Mouse (Mus musculus): ENCODE data around the gene Dtd1.
A peak's percentile ranks its signal among the peaks of the same experiment; 100 is the strongest.
"Not testable (repeated sequence)": the region's sequence is repeated elsewhere in the genome, so short reads cannot be mapped to it uniquely, and the experiment has no call there.

Gene Dtd1

DNA sequence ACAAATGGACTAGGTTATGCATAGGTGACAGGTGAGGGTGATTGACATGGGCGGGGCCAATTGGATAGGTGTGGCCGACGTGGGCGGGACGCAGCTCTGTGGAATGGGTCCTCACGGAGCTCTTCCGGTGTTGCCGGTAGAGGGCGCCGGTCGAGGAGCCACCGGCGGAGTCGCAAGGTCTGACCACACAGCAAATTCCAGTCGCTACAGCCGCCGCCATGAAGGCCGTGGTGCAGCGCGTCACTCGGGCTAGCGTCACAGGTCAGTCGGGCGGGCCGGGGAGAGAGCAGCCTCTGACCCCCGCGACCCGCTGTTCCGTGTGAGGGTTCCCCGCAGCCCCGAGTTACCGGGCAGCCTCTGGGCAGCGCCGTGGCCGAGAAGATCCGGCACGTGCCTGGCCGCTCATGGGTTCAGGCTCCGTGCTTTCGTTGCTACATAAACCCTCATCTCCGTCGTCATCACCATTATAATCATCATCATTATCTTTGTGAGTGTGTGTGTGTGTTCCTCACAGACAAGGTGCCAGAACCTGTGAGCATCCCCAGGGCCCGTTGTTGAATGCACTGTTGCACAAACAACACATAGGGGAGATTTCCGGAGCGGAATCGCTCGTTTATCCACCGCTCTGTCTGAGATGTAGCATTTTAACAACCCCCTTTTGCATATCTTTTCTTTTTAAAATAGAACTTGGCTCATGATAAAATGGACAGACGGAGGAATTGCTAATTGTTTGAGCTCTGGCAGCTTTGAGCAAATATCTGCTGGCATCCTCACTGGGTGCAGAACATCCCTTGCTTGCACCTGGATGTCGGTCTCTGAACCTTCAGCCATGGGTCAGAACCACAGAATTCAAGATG, at the start of gene Dtd1:
Dtd1 (plus strand) TSS at position 67 of the 857 bp plus-strand sequence.
- peak; percentile 93 to 94 for DNase-seq

DNA sequence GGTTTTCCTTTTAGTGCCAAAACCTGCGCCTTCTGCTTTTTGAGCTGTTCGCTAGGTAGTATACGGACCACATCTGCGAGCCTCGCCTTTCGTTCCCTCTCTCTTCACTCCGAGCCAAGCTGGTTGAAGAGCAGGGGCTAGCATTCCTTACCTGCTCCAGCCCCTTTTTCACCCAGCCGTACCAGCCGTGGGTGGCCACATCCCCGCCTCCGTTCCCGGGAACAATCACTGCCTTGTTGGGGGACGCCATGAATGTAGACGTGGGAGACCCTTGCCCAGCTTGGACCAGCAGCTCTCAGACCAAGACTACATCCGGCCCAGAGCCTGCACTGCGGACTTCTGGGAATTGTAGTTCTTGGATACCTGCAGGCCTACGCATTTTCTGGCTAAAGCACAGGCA, 49.2 kb upstream of the Dtd1 start, which contains the start of gene Rbbp9:
Rbbp9 (minus strand) TSS at position 341 of the 400 bp plus-strand sequence.
- DNase-seq, result peak; percentile 60 to 66

DNA sequence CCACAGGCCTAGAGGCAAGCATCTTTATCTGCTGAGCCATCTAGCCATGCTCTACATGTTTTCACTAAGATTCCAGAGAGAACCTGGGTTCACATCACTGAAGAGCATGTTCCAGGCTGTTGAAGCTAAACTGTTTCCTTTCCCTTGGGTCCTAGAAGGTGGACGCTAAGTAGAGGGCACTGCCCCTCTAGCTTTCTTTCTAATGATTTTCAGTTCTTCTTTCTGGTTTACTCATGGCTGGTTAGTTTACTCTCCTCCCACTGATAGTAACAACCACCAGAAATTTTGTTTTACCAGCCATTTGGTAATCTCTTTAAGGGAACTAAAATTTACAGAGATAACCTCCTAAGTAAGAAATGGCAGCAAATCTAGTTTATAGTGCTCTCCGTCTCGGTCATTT, 45.8 kb upstream of the Dtd1 start:
- no peak for DNase-seq

DNA sequence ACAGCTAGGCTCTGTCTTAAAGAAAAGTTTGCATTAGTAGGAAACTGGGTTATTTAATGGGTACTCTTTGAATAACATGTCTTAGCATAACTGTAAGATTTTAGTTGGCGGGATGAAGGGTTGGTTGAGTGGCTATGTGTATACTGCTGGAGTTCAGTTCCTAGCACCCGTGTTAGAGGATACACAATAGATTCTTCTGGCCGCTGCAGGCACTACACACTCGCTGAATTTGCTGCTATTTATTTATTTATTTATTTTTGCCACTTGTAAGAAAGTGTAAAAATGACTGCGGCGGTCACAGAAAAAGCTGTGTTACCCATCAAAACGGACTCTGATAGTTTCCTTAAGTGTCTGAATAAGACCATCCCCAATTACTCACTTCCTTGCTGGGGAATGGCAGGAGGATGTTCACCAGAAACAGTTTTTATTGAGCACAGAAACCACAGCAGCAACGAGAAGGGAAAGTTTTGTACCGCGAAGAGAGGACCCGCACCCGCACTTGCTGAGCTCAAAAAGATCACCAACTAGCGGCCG, 44.3 kb upstream of the Dtd1 start:
- DNase-seq, result no peak

DNA sequence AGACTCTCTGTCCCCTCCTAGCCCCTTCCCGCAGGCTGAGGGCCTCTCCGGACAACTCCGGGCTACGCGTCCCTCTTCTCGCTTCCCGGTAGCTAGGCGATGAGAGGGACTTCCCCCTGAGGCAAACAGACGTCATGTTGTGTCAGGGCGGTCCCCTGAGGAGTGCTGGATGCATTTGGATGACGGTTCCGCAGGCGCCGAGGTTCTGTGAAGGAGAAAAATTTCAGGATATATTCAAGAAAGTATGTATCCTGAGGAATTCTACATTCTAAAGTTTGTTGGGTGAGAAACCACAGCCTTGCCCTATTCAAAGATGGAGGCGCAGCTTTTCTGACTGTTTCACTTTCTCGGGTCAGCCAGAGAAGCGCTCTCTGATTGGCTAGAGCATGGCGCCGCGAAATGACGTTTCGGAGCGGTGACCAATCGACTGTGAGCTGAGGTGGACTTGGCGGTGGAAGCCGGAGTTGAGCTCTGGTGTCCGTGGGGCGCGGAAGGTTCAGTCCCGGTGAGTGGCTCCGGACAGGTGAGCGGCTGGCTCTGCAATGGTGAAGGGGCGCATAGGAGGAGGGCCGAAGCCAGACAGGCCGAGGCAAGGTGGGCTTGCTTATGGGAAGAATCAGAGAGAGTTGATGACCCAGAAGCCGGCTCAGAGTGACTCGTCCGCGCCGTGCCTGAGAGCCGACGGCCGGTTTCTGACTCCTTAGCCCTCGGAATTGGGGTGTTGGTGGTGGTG, 43.7 kb upstream of the Dtd1 start, which contains the start of gene Sec23b:
Sec23b (plus strand) TSS at position 410 of the 733 bp plus-strand sequence.
- peak; percentile 97 to 99 for DNase-seq

DNA sequence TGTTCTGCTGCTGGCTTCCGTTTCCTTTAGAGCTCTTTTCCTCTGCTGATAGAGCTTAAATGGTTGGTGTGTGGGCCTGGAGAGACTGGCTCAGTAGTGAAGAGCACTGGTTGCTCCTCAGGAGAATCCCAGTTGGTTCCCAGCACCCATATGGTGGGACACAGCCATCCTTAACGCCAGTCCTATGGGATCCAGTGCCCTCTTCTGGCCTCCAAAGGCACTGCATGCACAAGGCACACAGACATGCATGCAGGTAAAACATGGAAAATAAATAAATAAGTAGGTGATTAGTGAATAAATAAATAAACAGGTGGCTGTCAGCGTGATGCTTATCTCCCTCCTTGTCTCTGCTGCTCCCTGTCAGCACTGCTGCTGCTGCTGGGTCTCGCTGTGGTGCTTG, 11.0 kb upstream of the Dtd1 start:
- no peak for DNase-seq

DNA sequence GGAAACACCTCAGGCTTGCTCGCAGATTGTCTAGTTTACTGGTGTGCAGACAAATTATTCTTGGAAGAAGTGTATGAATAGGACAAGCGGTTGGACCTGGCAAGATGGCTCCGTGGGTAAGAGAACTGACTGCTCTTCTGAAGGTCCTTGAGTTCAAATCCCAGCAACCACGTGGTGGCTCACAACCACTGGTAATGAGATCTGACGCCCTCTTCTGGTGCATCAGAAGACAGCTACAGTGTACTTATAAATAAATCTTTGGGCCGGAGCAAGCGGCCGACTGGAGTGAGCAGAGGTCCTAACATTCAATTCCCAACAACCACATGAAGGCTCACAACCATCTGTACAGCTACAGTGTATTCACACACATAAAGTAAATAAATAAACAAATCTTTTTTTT, 6.7 kb upstream of the Dtd1 start:
- not testable (repeated sequence) for DNase-seq

DNA sequence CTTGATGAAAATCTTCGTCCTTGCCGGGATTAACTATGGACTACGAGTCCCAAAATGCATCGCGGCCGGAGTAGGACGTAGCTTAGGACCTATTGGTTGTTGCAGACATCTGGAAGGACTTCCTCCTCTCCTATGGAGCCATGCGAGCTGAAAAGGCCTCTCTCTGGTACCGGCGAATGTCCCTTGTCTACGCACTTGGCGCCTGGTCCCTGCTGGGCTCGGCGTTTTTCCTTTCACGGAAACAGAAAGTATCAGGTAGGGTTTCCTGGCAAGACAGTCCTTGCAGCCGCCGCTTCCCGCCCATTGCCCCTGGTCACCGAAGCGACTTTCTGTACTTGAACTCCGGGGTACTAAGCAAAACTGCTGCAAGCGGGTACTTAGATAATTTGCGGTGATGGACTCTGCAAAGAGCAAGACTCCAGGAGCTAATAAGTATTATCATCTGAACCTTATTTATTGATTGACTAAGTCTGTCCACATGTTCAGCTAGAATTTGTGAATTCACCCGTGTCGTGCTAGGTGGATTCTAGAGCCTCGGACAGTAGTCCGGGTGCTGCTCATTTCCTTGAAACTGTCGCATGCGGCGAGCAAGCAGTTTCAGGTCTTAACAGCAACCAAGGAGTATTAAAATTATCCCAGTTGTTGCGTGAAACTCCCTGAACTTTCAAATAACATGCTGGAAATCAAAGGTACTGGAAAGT, 5.6 kb upstream of the Dtd1 start, which contains the start of gene Smim26:
Smim26 (plus strand) TSS at position 104 of the 701 bp plus-strand sequence.
- peak; percentile 74 to 81 for DNase-seq

DNA sequence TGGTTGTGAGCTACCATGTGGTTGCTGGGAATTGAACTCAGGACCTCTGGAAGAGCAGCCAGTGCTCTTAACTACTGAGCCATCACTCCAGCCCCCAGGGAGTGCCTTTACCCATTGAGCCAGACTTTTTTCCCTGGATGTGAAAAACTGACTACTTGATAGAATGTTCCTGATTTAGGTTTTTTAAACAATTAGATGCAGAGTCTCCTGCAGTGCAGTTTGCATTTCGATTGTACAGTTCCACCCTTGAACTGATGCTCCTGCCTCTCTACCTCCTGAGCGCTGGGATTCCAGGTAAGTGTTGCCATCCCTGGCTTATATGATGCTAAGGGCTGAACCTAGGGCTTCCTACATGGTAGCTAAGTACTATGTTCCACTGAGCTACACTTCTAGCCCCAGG, 1.7 kb upstream of the Dtd1 start:
- no peak for DNase-seq

DNA sequence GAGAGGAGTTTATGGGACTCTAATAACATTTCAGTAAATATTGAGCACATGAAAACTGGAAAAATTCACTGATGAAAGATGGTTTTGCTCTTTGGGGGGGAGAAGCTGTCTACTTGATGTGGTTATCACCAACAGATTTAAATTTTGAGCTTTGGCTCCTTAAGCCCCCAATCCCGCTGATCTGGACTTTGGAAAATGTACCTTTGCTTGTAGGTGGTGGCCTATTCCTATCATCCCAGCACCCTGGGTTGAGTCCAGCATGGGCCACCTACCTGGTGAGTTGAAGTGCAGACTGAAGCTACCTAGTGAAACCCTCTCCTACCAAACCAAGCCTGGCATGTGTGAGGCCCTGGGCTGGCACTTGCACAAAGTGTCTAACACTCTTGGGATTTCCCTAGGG, 1.9 kb downstream of the Dtd1 start:
- no peak for DNase-seq

DNA sequence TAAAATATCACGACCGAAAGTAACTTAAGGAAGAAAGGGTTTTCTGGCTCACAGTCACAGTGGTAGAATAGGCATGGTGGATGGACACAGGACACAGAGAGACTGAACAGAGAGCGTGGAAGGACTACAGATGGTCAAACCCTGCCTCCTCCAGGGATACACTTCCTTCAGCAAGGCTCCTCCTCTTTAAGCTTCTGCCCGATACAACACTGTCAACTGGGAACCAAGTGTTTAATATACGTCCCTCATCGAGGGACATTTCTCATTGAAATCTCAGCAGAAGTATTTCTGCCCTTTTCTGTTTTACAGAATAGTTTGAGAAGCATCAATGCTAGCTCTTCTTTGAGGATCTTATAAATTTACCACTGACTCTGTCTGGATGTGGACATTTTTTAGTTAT, 14.3 kb downstream of the Dtd1 start:
- DNase-seq, result no peak

DNA sequence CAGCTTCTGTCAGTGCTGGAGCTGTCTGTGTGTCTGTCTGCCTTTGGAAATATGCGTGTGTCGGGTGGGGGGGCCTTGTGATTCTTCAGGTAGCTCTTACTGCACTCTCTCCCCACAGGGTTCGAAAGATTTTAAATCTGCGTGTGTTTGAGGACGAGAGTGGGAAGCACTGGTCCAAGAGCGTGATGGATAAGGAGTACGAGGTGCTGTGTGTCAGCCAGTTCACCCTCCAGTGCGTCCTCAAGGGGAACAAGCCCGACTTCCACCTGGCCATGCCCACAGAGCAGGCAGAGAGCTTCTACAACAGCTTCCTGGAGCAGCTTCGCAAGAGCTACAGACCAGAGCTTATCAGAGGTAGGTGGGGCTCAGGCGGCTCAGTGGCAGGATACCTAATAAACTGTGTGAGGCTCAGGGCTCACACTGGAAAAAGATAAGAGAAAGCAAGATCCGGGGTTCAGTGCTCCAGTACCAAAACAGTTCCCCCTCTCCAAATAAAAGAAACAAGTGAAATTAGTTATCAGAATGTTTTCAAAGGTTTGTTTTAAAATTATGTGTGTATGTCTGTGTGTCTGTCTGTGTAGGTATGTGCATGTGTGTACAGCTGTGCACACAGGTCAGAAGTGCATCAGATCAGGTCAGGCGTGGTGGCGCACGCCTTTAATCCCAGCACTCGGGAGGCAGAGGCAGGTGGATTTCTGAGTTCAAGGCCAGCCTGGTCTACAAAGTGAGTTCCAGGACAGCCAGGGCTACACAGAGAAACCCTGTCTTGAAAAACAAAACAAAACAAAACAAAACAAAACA, 17.6 kb downstream of the Dtd1 start:
- DNase-seq, result no peak

DNA sequence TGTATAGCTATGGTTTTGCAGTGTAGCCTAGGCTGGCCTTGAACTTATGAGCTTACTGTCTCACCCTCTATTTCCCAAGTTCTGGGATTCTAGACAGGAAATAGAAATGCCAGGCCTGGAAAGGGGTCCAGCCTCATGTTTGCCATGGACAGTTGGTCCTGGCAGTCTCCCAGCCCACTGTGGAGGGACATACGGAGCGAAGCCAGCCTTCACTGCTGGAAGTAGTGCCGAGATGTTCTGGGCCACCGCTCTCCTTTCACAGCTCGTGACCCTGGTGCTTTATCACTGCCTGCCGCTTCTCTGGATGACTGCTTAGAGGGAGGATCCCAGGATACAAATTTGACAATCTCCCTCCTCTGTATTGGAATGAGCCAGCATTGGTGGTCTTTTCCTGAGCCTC, 21.8 kb downstream of the Dtd1 start:
- DNase-seq, result peak; percentile 42 to 56

DNA sequence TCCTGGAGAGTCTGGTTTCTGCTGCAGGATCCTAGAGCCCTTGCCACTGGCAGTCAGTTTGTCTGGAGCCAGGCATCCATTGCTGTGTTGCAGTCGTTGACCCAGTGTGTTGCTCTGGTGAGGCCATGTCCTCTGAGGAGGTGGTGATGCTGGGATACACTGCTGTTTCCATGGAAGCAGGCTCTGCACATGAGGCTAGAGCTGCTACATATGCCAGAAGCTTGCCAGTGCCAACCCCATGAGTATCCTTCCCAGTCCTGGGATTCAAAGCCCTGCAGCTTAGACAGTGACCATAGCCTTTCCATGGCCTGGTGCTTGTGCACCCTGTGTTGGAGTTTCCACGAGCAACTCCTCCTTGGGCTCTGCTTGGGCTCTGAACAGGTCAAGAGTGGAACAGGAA, 33.9 kb downstream of the Dtd1 start:
- no peak for DNase-seq

DNA sequence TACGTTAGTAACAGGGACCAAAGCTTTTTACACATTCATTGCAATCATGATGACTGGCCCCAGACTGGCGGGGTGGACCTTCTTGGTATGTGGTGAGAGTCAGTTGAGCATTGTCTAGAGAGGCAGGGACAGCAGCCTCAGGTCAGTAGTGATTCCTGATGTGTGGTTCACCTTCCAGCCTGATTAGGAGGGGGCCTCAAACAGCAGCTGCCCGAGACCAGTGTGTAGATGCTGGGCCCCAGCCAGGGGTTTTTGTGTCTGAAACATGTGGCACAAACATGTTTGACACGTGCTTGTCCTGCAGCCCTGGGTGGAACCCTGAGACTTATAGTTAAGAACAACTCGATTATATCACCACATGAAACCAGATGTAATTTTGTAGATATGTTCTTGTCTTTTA, 34.5 kb downstream of the Dtd1 start:
- no peak for DNase-seq

DNA sequence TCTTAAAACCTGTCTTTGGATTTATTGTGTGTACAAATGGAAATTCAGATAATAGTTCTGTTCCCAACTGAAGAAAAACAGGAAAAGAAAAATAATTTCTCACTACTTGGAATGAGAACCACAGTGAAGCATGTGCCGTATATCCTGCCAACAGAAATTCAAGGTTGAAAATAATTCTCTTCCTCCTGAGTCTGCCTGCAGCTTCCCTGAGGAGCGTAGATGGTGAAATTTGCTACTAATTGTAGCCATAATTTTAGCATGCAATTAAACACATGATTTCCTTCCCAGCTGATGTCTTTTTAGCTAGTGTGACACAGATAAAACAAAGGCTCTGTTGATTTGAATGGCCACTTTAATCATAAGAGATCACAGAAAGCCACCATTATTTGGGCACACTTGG, 35.0 kb downstream of the Dtd1 start:
- DNase-seq, result no peak

DNA sequence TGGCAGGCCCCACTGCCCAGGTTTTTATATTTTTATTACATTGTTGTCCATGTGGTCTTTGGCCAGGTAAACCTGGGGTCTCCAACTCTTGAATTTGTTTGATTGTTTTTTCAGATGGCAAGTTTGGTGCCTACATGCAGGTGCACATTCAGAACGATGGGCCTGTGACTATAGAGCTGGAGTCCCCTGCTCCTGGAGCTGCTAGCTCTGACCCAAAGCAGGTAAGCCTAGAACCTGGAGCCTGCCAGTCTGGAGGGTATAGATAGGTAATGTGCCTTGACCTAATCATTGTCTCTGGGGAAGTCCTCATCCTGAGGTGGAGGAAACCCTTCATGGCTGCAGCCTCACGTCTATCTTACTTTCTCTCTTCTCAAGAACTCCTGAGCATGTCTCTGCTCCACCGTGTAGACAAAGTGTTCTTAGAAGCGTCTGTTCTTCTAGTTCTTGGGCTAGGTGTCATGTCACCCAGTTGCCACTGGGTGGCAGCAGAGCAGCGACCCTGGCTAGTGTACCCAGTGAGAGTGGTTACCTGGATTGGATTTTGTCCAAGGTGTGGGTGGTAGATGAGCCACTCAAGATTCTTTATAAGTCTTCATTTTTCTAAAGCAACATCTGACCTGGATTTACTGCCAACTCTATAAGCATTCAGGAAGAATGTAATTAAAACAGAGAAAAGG, 36.1 kb downstream of the Dtd1 start:
- DNase-seq, result peak; percentile 63 to 68

DNA sequence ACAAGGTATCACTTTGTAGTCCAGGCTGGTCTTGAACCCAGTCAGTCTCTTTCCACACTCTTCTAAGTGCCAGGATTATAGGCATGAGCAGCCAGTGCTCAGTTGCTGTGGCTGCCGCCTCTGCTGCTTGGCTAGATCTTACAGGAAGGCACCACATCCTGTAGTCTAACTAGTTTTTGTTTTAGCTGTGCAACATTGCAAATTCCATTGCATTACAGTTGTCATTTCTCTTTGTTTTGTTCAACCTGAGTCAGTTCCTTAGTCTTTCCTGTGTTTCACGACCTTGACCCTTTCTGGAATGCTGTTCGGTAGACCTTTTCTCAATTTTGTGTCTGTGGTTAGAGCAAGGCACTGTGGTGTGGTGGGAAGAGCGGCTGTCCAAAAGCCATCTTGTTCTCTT, 37.5 kb downstream of the Dtd1 start:
- no peak for DNase-seq

DNA sequence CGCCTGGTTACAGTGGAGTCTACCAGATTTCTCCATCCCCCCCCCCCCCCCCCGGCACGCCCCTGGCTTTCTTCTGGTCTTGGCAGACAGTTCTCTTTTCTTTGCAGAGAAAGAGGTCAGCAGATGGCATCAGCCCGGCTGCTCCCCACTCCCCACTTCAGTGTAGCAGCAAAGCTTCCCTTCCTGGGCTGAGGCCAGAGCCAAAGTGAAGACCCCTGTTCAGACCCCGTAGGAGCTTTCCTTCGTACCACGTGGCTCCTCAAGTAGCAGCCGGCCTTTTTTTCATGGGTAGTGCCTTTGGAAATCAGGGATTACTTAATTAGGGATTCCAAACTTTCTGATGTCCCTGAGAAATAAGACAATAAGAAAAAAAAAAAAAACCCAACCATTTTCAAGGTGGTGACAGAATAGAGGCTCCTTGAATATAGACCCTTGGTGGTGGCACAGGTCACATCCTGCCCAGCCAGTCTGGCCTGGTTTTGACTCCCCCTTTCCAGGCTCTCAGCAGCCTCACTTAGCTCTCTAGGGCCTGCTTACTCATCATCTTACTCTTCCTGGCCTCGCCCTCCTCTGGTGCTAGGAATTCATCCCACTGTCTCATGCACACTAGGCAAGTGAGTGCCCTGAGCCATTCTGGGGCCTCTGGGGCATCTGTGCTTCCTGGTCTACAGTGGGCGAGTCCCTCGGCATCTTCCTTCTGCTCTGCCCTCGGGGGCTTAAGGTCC, 38.1 kb downstream of the Dtd1 start:
- no peak for DNase-seq

DNA sequence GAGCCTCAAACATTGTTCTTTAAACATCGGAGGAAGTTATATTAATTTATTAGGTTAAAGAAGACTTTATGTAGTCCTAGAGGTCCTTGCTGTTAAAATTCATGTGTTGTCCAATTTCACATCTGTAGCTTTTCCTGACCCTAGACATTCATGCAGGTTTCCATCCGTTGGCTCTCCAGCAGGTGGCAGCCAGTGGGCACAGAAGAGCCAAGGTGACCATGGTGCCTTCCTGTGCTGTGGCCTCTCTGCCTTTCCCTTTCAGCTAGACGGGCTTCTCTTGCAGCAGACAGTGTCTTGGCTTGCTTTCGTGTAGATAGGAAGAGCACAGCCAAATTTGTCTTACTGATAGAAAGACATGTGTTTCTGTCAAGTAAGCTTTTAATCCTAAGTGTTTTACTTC, 39.0 kb downstream of the Dtd1 start:
- DNase-seq, result peak; percentile 26 to 34

DNA sequence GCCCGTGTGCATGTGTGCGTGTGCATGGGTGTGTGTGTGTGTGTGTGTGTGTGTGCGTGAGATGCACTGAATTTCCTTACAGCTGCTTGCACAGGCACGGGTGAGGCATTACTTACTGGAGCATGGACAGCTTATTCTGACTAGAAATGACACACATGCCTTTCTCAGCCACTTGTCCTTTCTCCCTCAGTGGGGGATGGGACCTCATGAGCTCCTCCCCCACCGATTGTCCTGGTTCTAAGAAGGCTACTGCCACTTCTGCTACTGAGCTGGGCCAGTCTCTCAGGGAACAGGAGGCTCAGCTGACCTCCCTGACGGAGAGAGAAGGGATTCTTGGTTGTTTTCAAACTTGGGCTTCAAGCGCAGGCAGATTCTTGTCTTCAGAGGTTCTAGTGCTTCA, 40.4 kb downstream of the Dtd1 start:
- DNase-seq, result no peak

Data from cerebellum, postnatal 36 days (tissue).